Mouse (Mus musculus) liver, embryonic 12.5 days (tissue): ENCODE measurements around the gene Galnt10. TPM values are rescaled to one million over a fixed set of nuclear protein-coding genes. Genes with fewer than 3 reads are reported as not detected.
A peak's percentile ranks its signal among the peaks of the same experiment; 100 is the strongest.

Source experiments
- ATAC-seq: fragments of 200-750 bp; cut with Nextera tagmentation; 2 replicates; pipeline ENCODE4 v1.8.0; 2017; ENCODE audit warnings: moderate number of reproducible peaks, mild to moderate bottlenecking, moderate library complexity
- H3K27ac ChIP-seq: fragments of 300-500 bp; sonication (generic); 2 replicates; pipeline ENCODE4 v1.5.1; 2016; ENCODE audit warnings: mild to moderate bottlenecking
- H3K27me3 ChIP-seq: fragments of 300-500 bp; sonication (generic); replicated peaks from 2 replicates; pipeline ENCODE4 v1.6.1; 2016; ENCODE audit warnings: mild to moderate bottlenecking, moderate library complexity
- H3K36me3 ChIP-seq: fragments of 300-500 bp; sonication (generic); 2 replicates; pipeline ENCODE4 v1.6.1; 2016; ENCODE audit warnings: mild to moderate bottlenecking, moderate library complexity
- H3K4me1 ChIP-seq: fragments of 300-500 bp; sonication (generic); 2 replicates; pipeline ENCODE4 v1.6.1; 2016
- H3K4me2 ChIP-seq: fragments of 300-500 bp; sonication (generic); 2 replicates; pipeline ENCODE4 v1.6.1; 2016; ENCODE audit warnings: mild to moderate bottlenecking, moderate library complexity
- H3K4me3 ChIP-seq: fragments of 300-500 bp; sonication (generic); 2 replicates; pipeline ENCODE4 v1.5.1; 2016; ENCODE audit warnings: mild to moderate bottlenecking, moderate library complexity
- H3K9ac ChIP-seq: fragments of 300-500 bp; sonication (generic); 2 replicates; pipeline ENCODE4 v1.6.1; 2016; ENCODE audit warnings: mild to moderate bottlenecking, moderate library complexity
- H3K9me3 ChIP-seq: fragments of 300-500 bp; sonication (generic); replicated peaks from 2 replicates; pipeline ENCODE4 v1.6.1; 2016; ENCODE audit warnings: mild to moderate bottlenecking, moderate library complexity
- WGBS: fragments of 180-500 bp; shearing (Covaris S2); methylation state at CpG from one replicate; pipeline ENCODE4 v1.1.7; 2016; ENCODE audit not compliant: insufficient replicate concordance; 5-methylcytosine and 5-hydroxymethylcytosine counted together
- polyA plus RNA-seq: library from polyadenylated mRNA; unstranded; fragments of >200 nt; fragmentation: Nextera tagmentation; extraction: Ambion mirVana; gene quantifications from 2 replicates; pipeline ENCODE4 v1.2.1, GENCODE M21; 2016

Galnt10 gene
- polyA plus RNA-seq, 1 experiment from 2014 or later: 34.2 TPM

DNA sequence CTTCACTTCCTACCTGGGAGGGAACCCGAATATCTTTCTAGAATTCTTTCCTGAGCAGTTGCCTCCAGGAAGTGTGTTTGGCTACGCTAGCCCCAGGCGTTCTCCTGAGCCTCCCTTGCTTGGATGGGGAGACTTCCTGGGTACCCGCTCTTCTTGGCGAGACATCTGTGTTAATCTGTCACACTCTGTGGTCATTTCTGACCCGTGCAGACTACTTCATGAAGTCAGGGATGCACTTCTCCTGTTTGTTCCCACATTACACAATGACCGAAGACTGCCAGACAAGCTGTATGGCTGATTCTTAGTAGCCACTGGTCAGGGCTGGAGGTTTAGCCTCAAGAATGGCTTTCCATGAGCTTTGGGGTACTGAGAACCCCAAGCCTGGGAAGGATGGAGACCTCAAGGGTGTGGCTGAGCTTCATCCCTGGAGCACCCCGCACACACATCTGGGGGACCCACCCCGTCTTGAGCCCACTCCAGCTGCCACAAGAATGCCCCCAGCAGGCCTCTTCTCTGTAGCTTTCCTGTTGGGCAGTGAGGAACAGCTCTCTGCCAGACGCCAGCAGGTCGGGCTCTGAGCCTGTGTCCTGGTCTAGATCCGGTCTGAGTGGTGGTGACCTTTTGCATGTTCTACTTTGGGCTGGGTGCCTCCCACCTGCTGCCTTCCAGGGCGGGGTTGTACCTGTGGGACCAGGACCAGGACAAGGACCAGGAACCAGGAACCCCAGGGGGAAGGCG lies 7.8 kb downstream of the Galnt10 start:
- Histone ChIP-seq H3K4me2 (peak overlapping the region; percentile 98), H3K27ac (peak overlapping the region; percentile 97), H3K9ac (peak overlapping the region; percentile 72), H3K27me3 (no peaks in the 10 kb centered on the region), H3K4me1 (peaks cover 100% of the 10 kb centered on the region), H3K9me3 (no peaks in the 10 kb centered on the region), H3K36me3 (peaks cover 26% of the 10 kb centered on the region), H3K4me3 (no peak overlapping the region)
- WGBS: 78% methylated on average over 14 of the region's 14 CpGs
- ATAC-seq: no peak

DNA sequence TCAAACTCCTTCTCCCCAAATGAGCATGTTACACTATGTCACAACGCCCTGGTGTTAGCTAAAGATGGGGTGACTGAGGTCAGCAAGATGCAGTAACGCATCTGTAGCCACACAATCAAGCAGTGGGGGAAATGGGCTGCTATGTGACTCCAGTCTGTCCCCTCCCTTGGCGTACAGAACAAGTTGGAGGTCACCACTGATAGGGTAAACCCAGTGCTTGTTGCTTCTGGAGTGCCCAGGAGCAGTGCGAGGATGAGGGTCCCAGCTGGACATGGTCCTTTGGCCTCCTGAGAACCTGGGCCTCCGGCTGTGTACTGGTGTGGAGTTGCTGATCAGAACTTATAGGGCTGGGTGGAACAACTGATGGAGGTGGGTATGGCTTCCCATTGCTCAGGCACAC lies 8.6 kb downstream of the Galnt10 start:
- no peak for ATAC-seq
- H3K4me3 ChIP-seq: peak overlapping the region; percentile 31
- WGBS: 55% methylated on average over 5 of the region's 5 CpGs

DNA sequence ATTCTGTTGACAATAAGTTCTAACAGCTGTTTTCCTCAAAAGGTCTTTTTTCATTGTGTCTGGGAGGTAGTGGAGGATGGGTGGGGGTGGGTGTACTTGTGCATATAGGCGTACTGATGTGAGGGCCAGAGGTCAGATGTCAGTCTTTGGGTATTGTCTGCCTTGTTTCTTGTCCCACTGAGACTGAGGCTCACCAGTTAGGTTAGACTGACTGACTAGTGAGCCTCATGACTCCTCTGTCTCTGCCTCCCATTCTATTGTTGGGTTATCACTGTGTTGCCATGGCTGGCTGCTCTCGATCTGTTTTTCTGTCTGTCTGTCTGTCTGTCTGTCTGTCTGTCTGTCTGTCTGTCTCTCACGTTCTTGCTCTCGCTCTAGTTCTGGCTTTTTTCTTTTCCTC lies 9.1 kb downstream of the Galnt10 start:
- no peaks in the 10 kb centered on the region for H3K9me3 ChIP-seq
- peak overlapping the region; percentile 98 for H3K4me2 ChIP-seq
- 18% methylated on average over 4 of the region's 4 CpGs for WGBS
- H3K27me3 ChIP-seq: no peaks in the 10 kb centered on the region
- ATAC-seq: peak; percentile 28; the same call in 1 of the 2 replicates
- H3K9ac ChIP-seq: peak overlapping the region; percentile 72
- peaks cover 20% of the 10 kb centered on the region; the same call in 1 of the 2 replicates for H3K36me3 ChIP-seq
- peaks cover 100% of the 10 kb centered on the region for H3K4me1 ChIP-seq
- peak overlapping the region; percentile 97 for H3K27ac ChIP-seq
- H3K4me3 ChIP-seq: peak overlapping the region; percentile 31

More for the DNA sequence above, 8.6 kb downstream of the Galnt10 start:
- H3K4me1 ChIP-seq: peaks cover 100% of the 10 kb centered on the region
- H3K27ac ChIP-seq: peak overlapping the region; percentile 97
- no peaks in the 10 kb centered on the region for H3K9me3 ChIP-seq
- peak overlapping the region; percentile 72 for H3K9ac ChIP-seq
- H3K27me3 ChIP-seq: no peaks in the 10 kb centered on the region
- H3K36me3 ChIP-seq: peaks cover 22% of the 10 kb centered on the region
- peak overlapping the region; percentile 98 for H3K4me2 ChIP-seq

DNA sequence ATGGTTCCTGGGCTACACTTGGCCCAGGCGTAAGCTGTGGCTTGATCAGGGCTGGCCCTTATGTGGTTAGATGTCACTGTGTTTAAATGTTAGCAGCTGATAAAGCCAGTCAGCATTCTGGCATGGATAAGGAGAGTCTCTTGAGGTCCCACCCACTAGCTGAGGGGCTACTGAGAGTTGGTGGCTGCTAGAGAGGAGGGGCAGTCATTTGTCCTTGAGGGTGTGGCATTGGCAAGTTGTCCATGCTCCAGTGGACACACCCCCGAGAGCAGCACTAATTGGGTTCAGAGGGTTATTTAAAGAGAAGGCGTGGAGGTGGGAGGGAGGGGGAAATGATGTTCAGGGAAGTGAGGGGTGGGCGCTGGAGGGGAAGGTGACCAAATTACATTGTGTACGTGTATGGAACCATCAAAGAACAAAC lies 9.7 kb downstream of the Galnt10 start:
- peaks cover 100% of the 10 kb centered on the region for H3K4me1 ChIP-seq
- peak overlapping the region; percentile 98 for H3K4me2 ChIP-seq
- peak overlapping the region; percentile 97 for H3K27ac ChIP-seq
- H3K9ac ChIP-seq: peak overlapping the region; percentile 72
- 15% methylated on average over 5 of the region's 5 CpGs for WGBS
- no peaks in the 10 kb centered on the region for H3K27me3 ChIP-seq
- peaks cover 18% of the 10 kb centered on the region for H3K36me3 ChIP-seq
- peak; percentile 92 for ATAC-seq
- H3K9me3 ChIP-seq: peaks cover 1% of the 10 kb centered on the region; the same call in 1 of the 2 replicates
- H3K4me3 ChIP-seq: peak overlapping the region; percentile 31

DNA sequence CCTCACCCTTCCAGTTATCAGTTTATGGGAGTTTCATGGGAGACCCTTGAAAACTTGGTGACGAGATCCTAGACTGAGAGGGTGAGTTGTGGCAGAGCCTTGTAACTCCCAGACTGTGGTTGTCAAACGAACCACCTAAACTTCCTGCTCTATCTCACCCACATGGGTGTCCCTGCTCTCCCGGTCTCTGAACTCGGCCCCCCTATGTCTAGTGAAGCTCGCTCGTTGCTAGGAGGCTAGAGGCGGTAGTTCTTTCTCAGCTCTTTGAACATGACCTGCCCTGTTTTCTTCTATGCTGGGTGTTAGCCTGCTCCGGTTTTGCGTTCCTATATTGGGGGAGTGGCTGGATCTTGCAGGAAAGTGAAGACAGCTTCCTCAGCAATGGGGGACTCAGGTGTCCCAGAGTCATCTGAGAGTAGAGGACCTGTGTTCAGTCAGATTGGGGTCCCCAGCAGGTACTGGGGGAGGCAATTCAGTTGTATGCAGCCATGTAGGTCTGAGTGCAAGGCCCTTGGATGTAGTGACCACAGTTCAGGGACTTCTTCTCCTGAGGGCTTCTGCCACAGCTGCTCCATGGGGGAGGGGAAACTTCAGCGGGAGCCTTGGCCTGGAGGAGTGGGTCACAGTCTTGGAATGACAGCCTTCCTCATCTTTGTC lies 10.6 kb downstream of the Galnt10 start:
- peak overlapping the region; percentile 98 for H3K4me2 ChIP-seq

DNA sequence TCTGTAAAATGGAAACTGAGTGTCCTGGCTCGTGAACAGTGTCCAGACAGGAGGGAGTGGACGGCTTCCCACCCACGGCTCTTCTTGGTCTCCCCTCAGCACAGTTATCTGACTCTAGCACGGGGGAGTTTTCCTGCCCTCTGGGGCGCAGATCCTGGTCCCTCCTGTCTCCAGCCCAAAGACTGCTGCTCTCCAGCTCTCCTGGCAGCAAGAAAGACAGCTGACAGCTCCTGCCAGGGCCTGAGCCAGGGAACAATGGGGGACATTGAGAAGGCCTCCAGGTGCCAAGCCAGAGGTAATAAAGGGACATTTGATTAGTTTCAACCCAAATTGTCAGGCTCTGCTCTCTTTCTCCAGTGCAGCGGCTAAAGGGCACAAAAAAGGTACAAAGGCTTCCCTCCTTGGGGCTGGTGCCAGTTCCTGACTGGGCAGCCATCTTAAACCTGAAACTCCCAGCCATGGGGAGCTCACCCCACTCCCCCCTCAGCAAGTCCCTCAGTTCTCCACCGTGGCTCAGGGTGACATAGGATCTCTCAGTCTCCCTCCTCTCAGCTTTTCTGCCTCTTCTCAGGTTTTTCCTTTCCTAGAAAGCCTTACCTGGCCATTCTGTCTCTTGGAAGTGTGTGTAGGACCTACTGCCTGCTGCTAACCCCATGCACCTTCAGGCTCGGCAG lies 11.5 kb downstream of the Galnt10 start:
- Histone ChIP-seq H3K4me3 (peak overlapping the region; percentile 31; the same call in 1 of the 2 replicates), H3K4me2 (peak overlapping the region; percentile 98), H3K27ac (peak overlapping the region; percentile 97)

More for the DNA sequence above, 10.6 kb downstream of the Galnt10 start:
- peaks cover 4% of the 10 kb centered on the region; the same call in 1 of the 2 replicates for H3K9me3 ChIP-seq
- 18% methylated on average over 10 of the region's 10 CpGs for WGBS
- peak overlapping the region; percentile 72 for H3K9ac ChIP-seq
- no peaks in the 10 kb centered on the region for H3K27me3 ChIP-seq
- H3K27ac ChIP-seq: peak overlapping the region; percentile 97
- peaks cover 15% of the 10 kb centered on the region for H3K36me3 ChIP-seq
- peaks cover 100% of the 10 kb centered on the region for H3K4me1 ChIP-seq
- no peak for ATAC-seq
- H3K4me3 ChIP-seq: peak overlapping the region; percentile 31

DNA sequence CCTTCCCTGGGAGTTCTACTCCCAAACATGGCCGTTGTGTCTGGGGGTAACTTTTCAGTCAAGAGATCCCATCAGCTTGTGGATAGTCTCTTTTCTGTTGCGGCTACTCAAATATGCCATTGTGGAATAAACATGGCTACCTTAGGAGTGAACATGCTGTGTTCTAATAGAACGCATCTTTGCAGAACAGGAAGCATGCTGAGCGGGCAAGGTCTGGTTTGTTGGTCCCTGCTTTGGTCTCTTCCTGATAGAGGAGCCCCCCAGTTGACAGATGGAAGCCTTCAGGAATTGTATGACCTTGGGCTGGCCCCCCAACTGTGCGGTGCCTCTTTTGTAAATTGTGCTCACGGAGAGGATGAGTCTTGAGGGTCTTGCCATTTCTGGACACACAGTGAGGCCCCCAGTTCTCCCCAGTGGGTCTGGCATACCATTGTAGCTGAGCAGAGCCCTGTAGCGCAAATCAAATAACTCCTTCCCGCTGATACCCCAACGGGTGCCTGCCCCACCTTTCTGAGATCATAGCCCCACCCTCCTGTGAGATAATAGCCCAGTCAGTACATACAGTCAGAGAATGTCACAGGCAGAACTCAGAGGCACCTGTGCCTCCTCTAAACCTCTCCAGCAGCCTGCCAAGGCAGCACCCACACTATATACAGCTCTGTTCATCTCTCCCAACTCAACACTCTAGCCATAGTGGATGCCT lies 12.3 kb downstream of the Galnt10 start:
- ATAC-seq: peak; percentile 36
- H3K9me3 ChIP-seq: peaks cover 4% of the 10 kb centered on the region; the same call in 1 of the 2 replicates
- H3K27me3 ChIP-seq: no peaks in the 10 kb centered on the region
- peak overlapping the region; percentile 72 for H3K9ac ChIP-seq
- H3K4me1 ChIP-seq: peaks cover 100% of the 10 kb centered on the region
- peak overlapping the region; percentile 97 for H3K27ac ChIP-seq
- 61% methylated on average over 9 of the region's 9 CpGs for WGBS
- peak overlapping the region; percentile 98 for H3K4me2 ChIP-seq
- peak overlapping the region; percentile 16; the same call in 1 of the 2 replicates for H3K4me3 ChIP-seq
- H3K36me3 ChIP-seq: peaks cover 27% of the 10 kb centered on the region

More for the DNA sequence above, 11.5 kb downstream of the Galnt10 start:
- H3K36me3 ChIP-seq: peaks cover 20% of the 10 kb centered on the region
- WGBS: 41% methylated on average over 8 of the region's 8 CpGs
- ATAC-seq: no peak
- H3K9ac ChIP-seq: peak overlapping the region; percentile 72
- H3K4me1 ChIP-seq: peaks cover 100% of the 10 kb centered on the region
- H3K27me3 ChIP-seq: no peaks in the 10 kb centered on the region
- peaks cover 4% of the 10 kb centered on the region; the same call in 1 of the 2 replicates for H3K9me3 ChIP-seq

DNA sequence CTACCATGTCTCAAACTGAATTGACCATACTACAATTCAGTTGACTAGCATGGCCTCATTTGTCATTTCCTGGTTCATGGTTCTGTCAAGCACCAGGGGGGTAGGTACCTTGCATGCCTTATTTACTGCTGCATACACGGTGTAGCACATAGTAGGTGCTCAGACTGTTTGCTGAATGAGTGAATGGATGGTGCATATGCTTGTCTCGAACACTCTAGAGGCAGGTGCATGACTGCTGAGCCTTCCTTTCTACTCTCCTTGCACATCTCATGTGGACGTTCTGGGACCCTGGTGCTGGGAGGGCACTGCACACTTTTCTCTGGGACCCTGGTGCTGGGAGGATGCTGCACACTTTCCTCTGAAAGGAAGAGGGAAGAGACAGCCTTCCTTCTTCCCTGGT lies 13.0 kb downstream of the Galnt10 start:
- Histone ChIP-seq H3K4me1 (peaks cover 97% of the 10 kb centered on the region), H3K27ac (peak overlapping the region; percentile 97), H3K27me3 (no peaks in the 10 kb centered on the region), H3K4me2 (peak overlapping the region; percentile 98), H3K9me3 (peaks cover 4% of the 10 kb centered on the region; the same call in 1 of the 2 replicates), H3K36me3 (peaks cover 27% of the 10 kb centered on the region), H3K4me3 (no peak overlapping the region), H3K9ac (peak overlapping the region; percentile 72)
- WGBS: 73% methylated on average over 3 of the region's 3 CpGs
- no peak for ATAC-seq

DNA sequence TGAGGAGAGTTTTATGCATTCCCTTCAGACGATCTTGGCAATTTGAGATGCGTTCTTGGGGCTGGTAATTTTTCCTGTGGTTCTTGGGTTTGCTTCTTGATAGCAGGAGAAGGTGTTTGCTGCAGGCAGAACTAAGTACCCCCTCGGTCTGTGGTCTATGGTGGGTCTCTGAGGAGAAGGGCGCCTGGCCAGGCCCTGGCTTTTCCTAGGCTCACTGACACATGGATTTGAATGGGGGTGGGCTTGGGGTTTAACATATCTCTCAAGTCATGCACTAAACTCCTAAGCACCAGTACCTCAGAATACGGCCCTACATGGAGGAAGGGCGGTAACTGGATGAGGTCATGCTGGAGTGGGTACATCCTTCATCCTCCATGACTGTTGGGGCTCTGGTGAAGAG lies 13.5 kb downstream of the Galnt10 start:
- no peak overlapping the region for H3K4me3 ChIP-seq
- no peak overlapping the region for H3K4me2 ChIP-seq
- no peak overlapping the region for H3K27ac ChIP-seq
- no peak for ATAC-seq
- peaks cover 97% of the 10 kb centered on the region for H3K4me1 ChIP-seq
- H3K9ac ChIP-seq: no peak overlapping the region
- 78% methylated on average over 6 of the region's 6 CpGs for WGBS
- peaks cover 4% of the 10 kb centered on the region; the same call in 1 of the 2 replicates for H3K9me3 ChIP-seq
- no peaks in the 10 kb centered on the region for H3K27me3 ChIP-seq
- peaks cover 25% of the 10 kb centered on the region for H3K36me3 ChIP-seq

DNA sequence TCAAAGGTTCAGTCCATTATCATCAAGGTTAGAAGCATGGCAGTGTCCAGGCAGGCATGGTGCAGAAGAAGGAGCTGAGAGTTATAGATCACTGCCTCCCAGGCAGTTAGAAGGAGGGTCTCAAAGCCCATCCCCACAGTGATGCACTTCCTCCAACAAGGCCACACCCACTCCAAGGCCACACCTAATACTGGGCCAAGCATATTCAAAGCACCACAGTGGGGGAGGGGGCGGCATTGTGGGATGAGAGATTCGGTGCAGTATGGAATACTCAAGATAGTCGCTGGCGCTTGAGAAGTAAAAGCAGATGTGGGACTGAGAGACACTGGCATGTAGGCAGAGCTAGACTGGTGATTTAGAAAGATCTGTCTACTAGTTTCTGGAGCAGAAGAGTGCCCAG lies 14.9 kb downstream of the Galnt10 start:
- Histone ChIP-seq H3K9ac (no peak overlapping the region), H3K27me3 (no peaks in the 10 kb centered on the region), H3K4me2 (peak overlapping the region; percentile 33; the same call in 1 of the 2 replicates), H3K9me3 (peaks cover 4% of the 10 kb centered on the region; the same call in 1 of the 2 replicates), H3K36me3 (peaks cover 25% of the 10 kb centered on the region), H3K4me3 (no peak overlapping the region), H3K27ac (peak overlapping the region; percentile 68), H3K4me1 (peaks cover 97% of the 10 kb centered on the region)
- ATAC-seq: no peak
- WGBS: 81% methylated on average over 4 of the region's 4 CpGs

DNA sequence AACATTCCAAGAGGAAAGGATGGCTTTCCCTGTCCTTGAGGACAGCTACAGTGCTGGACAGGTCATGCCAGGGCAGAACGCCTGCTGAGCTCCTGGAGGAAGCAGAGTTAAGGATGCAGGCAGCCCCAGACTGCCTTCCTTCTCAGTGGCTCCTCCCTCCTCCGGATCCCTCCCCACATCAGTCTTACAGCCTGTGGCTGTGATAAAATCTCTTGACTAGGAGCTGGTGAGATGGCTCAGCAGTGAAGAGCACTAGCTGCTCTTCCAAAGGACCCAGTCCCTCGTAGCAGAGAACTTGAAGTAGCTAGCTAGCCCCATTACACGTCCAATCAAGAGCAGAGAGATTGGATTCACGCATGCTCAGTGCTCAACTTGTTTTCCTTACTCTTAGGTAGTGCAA lies 15.6 kb downstream of the Galnt10 start:
- Histone ChIP-seq H3K27ac (peak overlapping the region; percentile 68), H3K9me3 (peaks cover 4% of the 10 kb centered on the region; the same call in 1 of the 2 replicates), H3K4me3 (no peak overlapping the region), H3K4me2 (peak overlapping the region; percentile 33; the same call in 1 of the 2 replicates), H3K27me3 (no peaks in the 10 kb centered on the region), H3K4me1 (peaks cover 97% of the 10 kb centered on the region), H3K36me3 (peaks cover 25% of the 10 kb centered on the region), H3K9ac (0 out of 2 replicates have a peak overlapping the region, but pooled peaks have one; percentile 38)
- 38% methylated on average over 5 of the region's 5 CpGs for WGBS
- peak; percentile 56 for ATAC-seq
